Mouse (Mus musculus) layer of hippocampus, postnatal 25 days (tissue): Measurements from ENCODE around the gene Gm8113. TPM values are rescaled to one million over a fixed set of nuclear protein-coding genes. Genes with fewer than 3 reads are reported as not detected.
"Not testable (repeated sequence)": the region's sequence is repeated elsewhere in the genome, so short reads cannot be mapped to it uniquely, and the experiment has no call there.

ENCODE experiments used
- DNase-seq, 2 experiments: peaks; one replicate each; pipeline ENCODE4 v3.0.0; 2022; ENCODE audit warnings: mixed read lengths in 2 of 2, low spot score in 1 of 2; ENCODE audit errors: extremely low spot score in 1 of 2
- total RNA-seq, 2 experiments: library from RNA; stranded (reverse); gene quantifications; 2 replicates each; pipeline ENCODE4 v1.2.3; 2021

Gene Gm8113
- total RNA-seq = not detected

GRCm38 (mm10) chr14:43924688-43925403, at the start of gene Gm8113:
Gene Gm8113, plus strand, starts transcription at chr14:43925390.
- peak; percentile 25 to 66 for DNase-seq

GRCm38 (mm10) chr14:43875417-43875816, 49.8 kb upstream of the Gm8113 start, which contains the start of gene Ear1:
Gene Ear1, minus strand, starts transcription at chr14:43875517.
- not testable (repeated sequence) for DNase-seq

GRCm38 (mm10) chr14:43877789-43878188, 47.4 kb upstream of the Gm8113 start:
- DNase-seq = not testable (repeated sequence)

GRCm38 (mm10) chr14:43879966-43880545, 45.1 kb upstream of the Gm8113 start:
- DNase-seq = not testable (repeated sequence)

GRCm38 (mm10) chr14:43886235-43886634, 39.0 kb upstream of the Gm8113 start:
- not testable (repeated sequence) for DNase-seq

- not testable (repeated sequence) for DNase-seq
These were observed 33.9 kb upstream of the Gm8113 start for GRCm38 (mm10) chr14:43891288-43891687.

- DNase-seq = not testable (repeated sequence)
These were observed 29.8 kb upstream of the Gm8113 start for GRCm38 (mm10) chr14:43895357-43895756.

- DNase-seq = not testable (repeated sequence)
These were observed 26.6 kb upstream of the Gm8113 start for GRCm38 (mm10) chr14:43898577-43898976.

- DNase-seq = not testable (repeated sequence)
These were observed 7.0 kb upstream of the Gm8113 start for GRCm38 (mm10) chr14:43918214-43918613.

GRCm38 (mm10) chr14:43923459-43923858, 1.7 kb upstream of the Gm8113 start, which contains the start of gene Ear10:
Gene Ear10, minus strand, starts transcription at chr14:43923559.
- DNase-seq = not testable (repeated sequence)

GRCm38 (mm10) chr14:43925404-43925950, 287 bp downstream of the Gm8113 start:
- not testable (repeated sequence) for DNase-seq

GRCm38 (mm10) chr14:43932991-43933390, 7.8 kb downstream of the Gm8113 start:
- peak; percentile 12 to 57 for DNase-seq

GRCm38 (mm10) chr14:43933399-43933798, 8.2 kb downstream of the Gm8113 start:
- not testable (repeated sequence) for DNase-seq

GRCm38 (mm10) chr14:43953382-43953781, 28.2 kb downstream of the Gm8113 start:
- DNase-seq = not testable (repeated sequence)

- not testable (repeated sequence) for DNase-seq
These were observed 29.9 kb downstream of the Gm8113 start for GRCm38 (mm10) chr14:43955074-43955473.

GRCm38 (mm10) chr14:43956769-43957168, 31.6 kb downstream of the Gm8113 start, which contains the start of gene Ang5:
Gene Ang5, plus strand, starts transcription at chr14:43957069.
- not testable (repeated sequence) for DNase-seq

Other genes with a start within 250 kb of the Gm8113 start
- not detected for gene Gm8165, start 248.2 kb upstream of the Gm8113 start, total RNA-seq
- 1 to 10 TPM; 2.0 to 2.3 TPM for gene Gm7324, start 227.6 kb upstream of the Gm8113 start, total RNA-seq
- gene Gm16506, start 197.9 kb upstream of the Gm8113 start, total RNA-seq = not detected
- gene Gm6526, start 177.5 kb upstream of the Gm8113 start, total RNA-seq = not detected
- gene Gm8180, start 140.6 kb upstream of the Gm8113 start, total RNA-seq = not detected
- not detected for gene Ear1, start 49.9 kb upstream of the Gm8113 start, total RNA-seq
- gene Ear10, start 1.8 kb upstream of the Gm8113 start, total RNA-seq = not detected
- gene Ang5, start 31.7 kb downstream of the Gm8113 start, total RNA-seq = not detected
- gene Ang6, start 76.9 kb downstream of the Gm8113 start, total RNA-seq = not detected
- not detected for gene Ear2, start 177.3 kb downstream of the Gm8113 start, total RNA-seq
- not detected for gene Gm3327, start 198.5 kb downstream of the Gm8113 start, total RNA-seq